Mouse (Mus musculus): ENCODE measurements around the gene Phc2.

DNA sequence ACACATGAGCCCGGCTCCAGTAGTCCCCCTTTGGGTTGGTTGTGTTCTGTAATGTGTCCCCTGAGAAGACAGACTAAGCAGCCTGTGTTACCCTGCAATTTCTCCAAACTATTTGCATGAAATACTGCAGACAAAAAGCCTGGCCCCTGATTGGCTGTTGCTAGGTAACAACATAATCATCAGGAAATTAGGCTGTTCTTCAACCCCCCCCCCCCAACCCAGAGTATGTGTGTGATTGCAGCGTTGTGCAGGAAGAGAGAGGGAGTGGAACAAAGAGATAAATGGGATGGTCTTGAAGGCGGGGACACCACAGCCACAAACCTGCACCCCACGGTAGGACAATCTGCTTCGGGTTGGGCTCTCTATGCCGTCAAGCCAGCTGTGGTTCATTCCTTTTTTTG lies 34.0 kb downstream of the Phc2 start:
- TF ChIP-seq CTCF (conservative IDR thresholded peaks at IDR 0.05; ENCODE audit: insufficient read depth, insufficient read length, low read depth, low read length) (no peak), POLR2A (IDR thresholded peaks at IDR 0.05; ENCODE audit: low read depth, low read length) (no peak)

Measured in kidney, adult 2 months (tissue).